Mouse (Mus musculus) cerebellum, postnatal 25 days (tissue): ENCODE measurements around the gene Ephx3.
"Not testable (repeated sequence)": the region's sequence is repeated elsewhere in the genome, so short reads cannot be mapped to it uniquely, and the experiment has no call there.

Experiments
- DNase-seq, 2 experiments: peaks; one replicate each; pipeline ENCODE4 v3.0.0; 2021; ENCODE audit warnings: mixed read lengths in 2 of 2

The Ephx3 gene

GRCm38 (mm10) chr17:32188863-32189636 is at the start of gene Ephx3:
Gene Ephx3, minus strand, starts transcription at chr17:32189549.
- DNase-seq, result no peak

- DNase-seq, result no peak
Measured at GRCm38 (mm10) chr17:32238589-32238988, 49.2 kb upstream of the Ephx3 start.

DNA sequence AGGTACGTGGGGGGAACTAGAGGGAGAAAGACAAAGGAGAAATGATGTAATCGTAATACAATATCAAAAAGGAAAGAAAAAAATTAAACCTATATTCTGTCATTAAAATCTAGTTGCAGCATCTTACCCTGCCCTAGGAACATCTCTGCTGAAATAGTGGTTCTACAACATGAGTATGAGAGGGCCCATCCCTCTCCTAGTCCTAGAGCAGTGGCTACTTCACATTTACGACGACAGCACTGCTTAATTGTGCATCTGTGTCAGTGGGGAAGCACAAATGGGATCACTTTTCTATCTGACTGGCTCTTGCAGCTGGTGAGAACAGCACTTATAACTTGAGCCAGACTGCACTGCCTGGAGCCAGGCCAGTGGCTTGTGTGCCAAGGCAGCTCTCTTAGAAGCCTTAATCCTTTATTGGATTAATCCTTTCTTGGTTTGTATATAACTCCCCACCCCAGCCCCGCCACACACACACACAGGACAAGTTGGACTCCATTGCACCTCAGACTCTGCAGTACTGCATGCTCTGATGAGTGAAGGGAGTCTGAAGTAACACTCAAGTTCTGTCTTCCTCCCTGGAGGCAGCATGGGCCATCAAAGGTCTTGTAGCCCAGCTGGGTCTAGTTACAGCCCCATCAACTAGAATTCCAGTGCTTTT is 46.3 kb upstream of the Ephx3 start:
- DNase-seq, result peak; percentile 56 to 72

DNA sequence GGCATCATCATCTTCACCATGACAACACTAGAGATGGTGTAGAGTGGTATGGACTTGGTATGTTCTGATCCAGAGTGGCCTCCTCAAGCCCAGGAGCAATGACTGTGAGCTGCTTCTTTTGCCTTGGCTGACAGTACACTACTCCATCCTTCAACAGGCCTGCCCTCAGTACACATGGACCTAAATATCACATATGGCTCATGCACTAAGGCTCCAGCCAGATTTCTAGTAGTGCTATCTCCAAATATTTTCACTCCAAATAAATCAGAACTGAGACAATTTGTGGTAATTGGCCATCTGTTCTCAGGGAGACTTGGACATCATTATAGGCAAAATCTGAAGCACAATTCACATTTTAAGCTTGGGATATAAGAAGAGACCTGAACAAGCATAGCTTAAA is 43.8 kb upstream of the Ephx3 start:
- DNase-seq, result peak; percentile 24 to 36

GRCm38 (mm10) chr17:32229256-32229655 is 39.9 kb upstream of the Ephx3 start:
- peak; percentile 53 to 63 for DNase-seq

DNA sequence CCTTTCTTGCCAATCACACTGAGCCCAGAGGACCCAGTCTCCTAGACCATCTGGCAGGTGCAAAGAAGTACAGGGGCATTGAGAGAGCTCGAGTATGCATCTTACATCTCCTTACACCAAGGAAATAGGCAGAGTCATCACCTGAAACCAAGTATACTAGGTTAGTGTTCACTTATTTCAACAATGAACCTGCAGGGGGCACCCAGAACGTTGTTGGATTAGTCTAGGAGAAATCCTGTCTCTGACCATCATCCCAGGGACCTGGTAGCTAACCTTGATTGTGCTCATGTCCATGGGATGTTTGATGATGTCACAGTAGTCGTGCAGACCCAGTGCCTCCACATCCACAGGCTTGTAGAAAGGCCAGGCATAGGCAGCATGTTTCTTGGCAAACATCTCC is 31.5 kb upstream of the Ephx3 start:
- DNase-seq, result peak in 1 of 2 experiments; percentile 29

- not testable (repeated sequence) for DNase-seq
Measured at GRCm38 (mm10) chr17:32215587-32215986, 26.2 kb upstream of the Ephx3 start.

DNA sequence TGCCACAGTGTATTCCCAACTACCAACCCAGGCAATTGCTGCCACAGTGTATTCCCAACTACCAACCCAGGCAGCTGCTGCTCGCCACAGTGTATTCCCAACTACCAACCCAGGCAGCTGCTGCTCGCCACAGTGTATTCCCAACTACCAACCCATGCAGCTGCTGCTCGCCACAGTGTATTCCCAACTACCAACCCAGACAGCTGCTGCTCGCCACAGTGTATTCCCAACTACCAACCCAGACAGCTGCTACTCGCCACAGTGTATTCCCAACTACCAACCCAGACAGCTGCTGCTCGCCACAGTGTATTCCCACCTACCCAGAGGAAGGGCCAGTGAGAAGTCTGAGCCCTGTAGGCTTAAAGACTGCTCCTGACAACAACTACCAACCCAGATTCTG is 22.2 kb upstream of the Ephx3 start:
- not testable (repeated sequence) for DNase-seq

DNA sequence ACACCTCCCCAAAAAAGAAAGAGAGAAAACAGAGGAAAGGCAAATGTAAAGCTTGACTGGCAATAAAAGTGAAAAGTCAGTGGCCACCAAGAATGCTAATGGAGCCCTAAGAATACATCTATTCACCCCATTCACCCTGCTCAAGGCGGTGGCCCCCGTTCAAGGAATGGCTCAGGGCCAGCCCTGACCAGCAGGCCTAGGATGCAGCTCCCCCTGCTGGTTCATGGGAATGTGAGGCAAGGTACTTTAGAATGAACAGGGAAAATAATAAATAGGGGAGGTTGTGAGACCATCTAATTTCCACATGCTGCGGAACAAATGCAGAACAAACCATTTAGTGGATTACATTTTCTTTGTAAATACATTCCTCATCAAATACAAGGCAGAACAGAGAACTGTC is 20.4 kb upstream of the Ephx3 start:
- DNase-seq, result peak; percentile 70 to 84

GRCm38 (mm10) chr17:32209144-32209543 is 19.8 kb upstream of the Ephx3 start:
- DNase-seq, result no peak

DNA sequence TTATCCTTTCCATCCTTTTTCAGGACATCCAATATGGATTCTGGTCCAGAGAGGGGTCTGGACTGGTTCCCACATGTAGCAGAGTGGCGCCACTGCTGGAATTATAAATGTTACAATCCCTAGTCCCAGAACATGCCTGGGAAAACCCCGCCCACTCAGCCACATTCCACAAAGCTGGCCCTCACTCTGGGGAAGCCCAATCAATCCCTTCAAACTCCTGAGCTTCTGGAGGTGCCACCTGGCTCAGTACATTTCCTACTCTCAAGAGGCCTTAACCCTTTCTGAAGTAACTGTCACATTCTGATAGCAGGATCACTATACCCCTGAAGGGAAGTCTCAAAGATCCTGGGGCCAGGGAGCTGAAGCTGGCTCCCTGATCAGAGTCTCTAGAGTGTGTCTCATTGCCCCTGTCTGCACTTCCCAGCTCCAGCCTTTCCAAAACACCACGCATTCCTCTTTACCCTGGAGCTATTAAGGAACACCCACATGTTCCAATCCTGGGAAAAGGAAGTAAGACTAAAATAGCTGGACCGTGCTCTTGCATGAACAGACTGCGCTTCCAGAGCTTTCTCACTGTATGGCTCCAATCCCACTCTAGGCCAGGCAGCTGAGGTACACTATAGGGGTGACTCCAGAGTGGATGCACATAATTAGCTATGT is 18.4 kb upstream of the Ephx3 start:
- DNase-seq, result no peak

- no peak for DNase-seq
Measured at GRCm38 (mm10) chr17:32205345-32205744, 16.0 kb upstream of the Ephx3 start.

GRCm38 (mm10) chr17:32202972-32203371 is 13.6 kb upstream of the Ephx3 start:
- DNase-seq, result no peak

GRCm38 (mm10) chr17:32201086-32201485 is 11.7 kb upstream of the Ephx3 start:
- DNase-seq, result no peak

DNA sequence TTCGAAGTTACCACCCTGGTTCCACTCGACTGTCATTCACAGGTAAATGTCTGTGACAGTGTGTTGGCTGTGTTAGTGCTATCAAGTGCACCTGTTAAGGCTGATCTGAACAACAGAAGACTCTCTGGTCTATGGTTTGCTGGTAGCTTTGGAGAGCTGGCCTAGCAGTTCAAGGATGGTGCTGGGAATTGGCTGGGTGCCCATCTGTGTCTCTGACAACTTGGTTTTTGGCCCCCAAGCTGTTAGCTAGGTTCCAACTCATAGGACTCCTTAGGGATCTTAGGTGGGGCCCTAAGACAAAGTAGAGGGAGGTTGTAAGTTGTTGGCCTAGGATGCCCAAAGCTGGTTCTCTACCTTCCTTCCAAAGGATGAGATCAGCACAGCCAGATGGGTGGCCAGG is 10.4 kb upstream of the Ephx3 start:
- peak in 1 of 2 experiments; percentile 41 for DNase-seq

GRCm38 (mm10) chr17:32197156-32197555 is 7.8 kb upstream of the Ephx3 start:
- peak; percentile 38 to 44 for DNase-seq

DNA sequence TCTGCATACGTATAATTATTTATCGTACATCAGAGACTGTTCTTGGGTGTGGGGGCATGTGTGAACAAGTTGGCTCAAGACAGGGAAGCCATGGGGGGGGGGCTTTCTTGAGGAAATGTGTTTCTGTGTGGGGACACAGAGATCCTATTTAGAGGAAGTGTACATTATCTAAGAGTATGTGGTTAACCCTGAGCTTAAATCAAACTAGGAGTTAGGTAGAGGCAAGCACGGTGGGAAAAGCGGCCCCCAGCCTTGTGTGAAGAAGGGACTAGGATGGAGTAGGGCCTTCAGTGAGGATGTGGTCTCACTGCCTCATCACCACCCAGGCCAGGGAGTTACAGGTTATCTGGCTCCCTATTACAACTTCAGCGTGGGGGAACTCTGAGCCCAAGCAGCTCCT is 6.4 kb upstream of the Ephx3 start:
- no peak for DNase-seq

DNA sequence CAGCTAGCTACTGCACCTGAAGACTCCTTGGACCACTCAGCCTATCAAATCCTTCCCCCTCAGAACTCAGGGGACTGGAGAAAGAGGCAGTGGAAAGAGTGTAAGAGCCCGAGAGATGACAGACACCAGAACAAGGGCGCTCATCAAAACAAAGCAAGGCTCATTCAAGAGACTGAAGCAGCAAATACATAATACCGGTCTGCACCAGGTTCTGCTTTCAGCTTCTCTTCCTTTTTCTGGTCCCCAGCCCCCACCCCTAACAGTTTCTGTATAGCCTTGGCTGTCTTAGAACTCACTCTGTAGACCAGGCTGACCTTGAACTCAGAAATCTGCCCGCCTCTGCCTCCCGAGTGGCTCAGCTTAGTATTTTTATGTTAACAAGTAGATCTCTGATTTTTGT is 3.7 kb upstream of the Ephx3 start:
- DNase-seq, result no peak

DNA sequence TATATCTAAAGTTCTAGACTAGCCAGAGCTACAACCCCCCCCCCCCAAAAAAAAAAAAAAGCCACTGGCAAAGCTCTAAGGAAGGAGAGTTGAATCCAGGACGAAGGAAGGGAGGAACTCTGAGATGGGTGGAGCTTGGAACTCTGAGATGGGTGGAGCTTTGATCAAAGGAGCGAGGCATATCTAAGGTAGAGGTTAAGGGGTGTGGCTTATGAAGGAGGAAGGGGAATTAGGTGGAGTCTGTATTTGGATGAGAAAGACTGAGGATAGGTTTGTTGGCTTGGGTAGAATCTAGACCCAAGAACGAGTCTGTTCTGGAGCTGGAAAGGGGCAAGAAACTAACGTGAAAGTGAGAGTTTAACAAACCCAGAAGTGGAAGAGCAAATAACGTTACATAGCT is 501 bp upstream of the Ephx3 start:
- no peak for DNase-seq

DNA sequence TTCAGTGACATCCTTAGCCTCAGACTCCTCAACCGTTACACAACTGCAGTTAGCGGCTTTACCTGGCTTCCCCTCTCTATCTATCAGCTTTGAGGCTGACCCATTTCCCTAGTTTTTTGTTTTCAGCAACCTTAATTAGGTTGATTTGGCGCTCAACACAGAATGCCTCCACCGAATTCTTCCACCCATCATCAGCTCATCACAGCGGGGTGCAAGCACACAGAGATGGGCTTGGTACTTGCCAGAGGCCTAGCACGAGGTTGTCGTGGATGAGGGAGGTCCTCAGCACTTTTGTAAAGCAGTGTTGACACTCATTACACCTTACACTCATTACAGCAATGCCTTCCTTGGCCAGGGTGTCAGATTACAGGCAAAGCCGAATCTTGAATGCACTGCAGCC is 6.3 kb downstream of the Ephx3 start:
- DNase-seq, result no peak

DNA sequence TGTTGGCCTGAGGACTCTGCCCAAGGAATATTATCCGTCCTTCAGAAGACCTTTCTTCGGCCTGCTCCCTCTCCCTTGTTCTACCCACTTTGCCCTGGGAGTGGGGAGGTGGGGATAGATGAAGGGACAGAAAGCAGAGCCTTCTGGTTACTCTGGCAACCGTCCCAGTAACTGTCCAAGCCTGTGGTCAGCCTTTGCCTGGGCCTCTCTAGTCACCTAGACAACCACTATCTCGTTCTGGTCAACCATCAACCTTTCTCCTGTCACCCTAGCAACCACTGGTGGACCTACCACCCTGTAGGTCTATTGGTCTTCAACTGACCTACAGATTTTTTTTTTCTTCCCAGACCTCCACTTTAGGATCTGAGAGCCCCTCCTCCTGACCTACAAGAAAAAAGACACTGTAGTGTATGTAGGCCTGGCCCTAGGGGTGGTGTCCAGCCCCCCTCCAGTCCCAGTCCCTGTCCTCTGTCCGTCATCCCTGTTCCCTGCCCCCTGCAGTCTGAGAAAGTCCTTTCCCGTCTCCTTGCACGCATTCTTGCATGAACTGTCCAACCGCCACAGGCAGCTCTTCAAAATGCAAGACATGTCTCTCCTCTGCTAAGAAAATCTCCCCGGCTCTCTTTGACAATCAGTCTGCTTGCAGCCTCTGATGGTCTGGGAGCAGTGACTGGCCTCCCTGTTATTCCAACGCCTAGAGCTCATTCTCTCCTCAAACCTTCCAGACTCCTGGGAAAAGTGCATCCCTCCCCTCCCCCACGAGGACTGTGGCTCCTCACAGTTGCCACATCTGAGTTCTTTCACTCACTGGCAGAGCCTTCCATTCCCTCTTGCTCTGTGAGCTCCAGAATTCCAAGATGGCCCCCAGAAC is 9.5 kb downstream of the Ephx3 start:
- peak in 1 of 2 experiments; percentile 29 for DNase-seq

- no peak for DNase-seq
Measured at GRCm38 (mm10) chr17:32176919-32177318, 12.4 kb downstream of the Ephx3 start.

DNA sequence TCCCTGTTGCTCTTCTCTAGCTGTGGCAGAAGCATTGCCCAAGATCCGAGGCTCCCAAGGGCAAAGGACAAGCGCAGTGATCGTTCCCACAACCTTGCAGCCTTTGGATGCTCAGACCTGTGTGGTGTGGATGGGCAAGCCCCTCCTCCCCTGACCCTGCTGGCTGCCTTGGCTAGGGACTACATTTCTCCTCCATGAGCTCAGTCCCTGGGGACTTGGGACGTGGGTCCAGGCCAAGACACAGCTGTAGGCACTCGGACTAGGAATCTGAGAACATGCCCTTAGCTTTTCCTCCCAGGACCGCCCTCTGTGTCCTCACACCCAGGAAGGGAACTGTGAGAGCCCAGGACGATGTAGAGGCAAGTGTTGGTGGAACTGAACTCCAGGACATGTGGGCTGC is 16.2 kb downstream of the Ephx3 start:
- no peak for DNase-seq
